Mouse (Mus musculus) myocyte (in vitro differentiated cells): ENCODE data around the gene Mycn.

ENCODE experiments used
- CEBPB ChIP-seq: IDR thresholded peaks from 2 replicates; pipeline ENCODE4 v1.6.1; 2011; ENCODE audit warnings: mild to moderate bottlenecking, moderate library complexity; ENCODE audit not compliant: poor library complexity, insufficient read depth, severe bottlenecking
- POLR2A ChIP-seq: IDR thresholded peaks from one replicate; pipeline ENCODE4 v1.6.1; 2011; ENCODE audit warnings: low read depth, mild to moderate bottlenecking, control low read depth, moderate library complexity; ENCODE audit not compliant: insufficient read length
- POLR2AphosphoS2 ChIP-seq: IDR thresholded peaks from one replicate; pipeline ENCODE4 v1.6.1; 2011; ENCODE audit warnings: low read depth, control low read depth; ENCODE audit not compliant: insufficient read length
- TCF12 ChIP-seq: IDR thresholded peaks from one replicate; pipeline ENCODE4 v1.6.1; 2011; ENCODE audit warnings: mild to moderate bottlenecking, control low read depth; ENCODE audit not compliant: poor library complexity, insufficient read depth, severe bottlenecking
- TCF3 ChIP-seq: IDR thresholded peaks from one replicate; pipeline ENCODE4 v1.6.1; 2011; ENCODE audit warnings: low read depth, control low read depth; ENCODE audit not compliant: insufficient read length
- USF1 ChIP-seq: IDR thresholded peaks from one replicate; pipeline ENCODE4 v1.6.1; 2011; ENCODE audit warnings: low read depth, mild to moderate bottlenecking, control low read depth, moderate library complexity

- TF ChIP-seq POLR2A (no peak), CEBPB (no peak), TCF12 (no peak), POLR2AphosphoS2 (no peak), TCF3 (no peak), USF1 (no peak)
Observed at GRCm38 (mm10) chr12:12975397-12975796, 33.7 kb upstream of the Mycn start.
